Mouse (Mus musculus) small intestine, adult 2 months (tissue): ENCODE results near the gene Cd2ap.

Experiments used
- CTCF ChIP-seq: fragments of 200-500 bp; IDR thresholded peaks from 2 replicates; pipeline ENCODE4 v1.5.1; 2012; ENCODE audit warnings: low read depth, mild to moderate bottlenecking, control low read depth, inconsistent platforms, low read length, moderate library complexity, mixed read lengths; ENCODE audit not compliant: insufficient replicate concordance, insufficient read length; ENCODE audit errors: extremely low read depth
- POLR2A ChIP-seq: fragments of 200-500 bp; IDR thresholded peaks from 2 replicates; pipeline ENCODE4 v1.6.1; 2012; ENCODE audit warnings: low read depth, mild to moderate bottlenecking, control low read depth, inconsistent platforms, low read length, moderate library complexity

DNA sequence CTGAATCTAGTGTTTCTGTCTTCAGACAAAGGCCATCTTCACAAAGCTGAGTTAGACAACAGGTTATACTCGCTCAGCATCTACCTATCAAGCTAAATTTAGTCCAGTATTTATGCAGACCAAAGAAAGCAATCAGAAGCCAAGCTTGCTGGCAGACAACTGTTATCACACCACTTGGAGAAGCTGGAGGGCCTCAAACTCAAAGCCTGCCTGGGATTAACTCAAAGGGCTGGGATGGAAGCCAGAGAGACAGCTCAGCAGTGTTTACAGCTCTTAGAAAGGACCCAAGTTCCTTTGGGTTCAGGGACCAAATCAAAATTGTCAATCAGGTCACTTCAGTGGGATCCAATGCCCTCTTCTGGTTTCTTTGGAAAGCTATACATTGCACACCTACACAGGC, 85.7 kb downstream of the Cd2ap start:
- no peak for TF ChIP-seq CTCF
- no peak for TF ChIP-seq POLR2A
